Comparison of ENCODE assay signal across 17 mouse cellular contexts in the genomic region with DNA sequence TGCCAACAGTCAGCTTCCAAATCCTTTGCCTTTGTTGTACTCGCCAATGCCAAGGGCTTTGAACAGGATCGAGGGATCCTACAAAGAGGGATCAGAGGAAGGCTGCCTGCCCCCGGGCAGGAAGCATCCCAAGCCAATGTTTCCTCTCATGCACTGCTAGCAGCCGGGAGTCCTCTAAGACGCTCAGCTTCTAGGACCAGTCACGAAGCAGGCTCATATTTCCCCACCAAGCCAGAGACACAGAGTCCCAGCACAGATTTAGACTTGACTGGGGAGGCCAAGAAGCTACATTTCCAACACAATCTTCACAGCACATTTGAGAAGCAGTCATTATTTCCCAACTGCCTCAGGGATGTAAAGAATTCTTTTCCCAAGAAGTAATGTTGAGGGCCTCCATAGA. TPM values are rescaled to one million over a fixed set of nuclear protein-coding genes. Genes with fewer than 3 reads are reported as not detected.
"Had no signal": no experiment of that assay in that cellular context is flagged by ENCODE, and none has a peak within 500 bp of the region (broad histone marks: within the 10 kb centered on the region; RNA-seq: fewer than 3 reads in every experiment).

No protein-coding gene starts in this region.

- ATAC-seq: hindbrain, embryonic 16.5 days had no signal

- H3K9ac ChIP-seq: kidney, embryonic 15.5 days; limb, embryonic 13.5 days; liver, embryonic 14.5 days; lung, embryonic 15.5 days; neural tube, embryonic 15.5 days had no signal

- H3K4me3 ChIP-seq: kidney, embryonic 15.5 days; limb, embryonic 13.5 days; lung, embryonic 15.5 days; midbrain, embryonic 10.5 days; myocyte; neural tube, embryonic 15.5 days had no signal

- DNase-seq: kidney, adult 18-20 months; left cerebral cortex, postnatal 4 days; midbrain, embryonic 14.5 days; right cerebral cortex, postnatal 4 days; spleen, adult 18-20 months; thymus, adult 2 months; thymus, postnatal 25 days had no signal

- H3K27ac ChIP-seq: kidney, embryonic 15.5 days; limb, embryonic 13.5 days; liver, embryonic 14.5 days; lung, embryonic 15.5 days; midbrain, embryonic 10.5 days; neural tube, embryonic 15.5 days had no signal

- H3K9me3 ChIP-seq: kidney, embryonic 15.5 days; limb, embryonic 13.5 days; lung, embryonic 15.5 days; midbrain, embryonic 10.5 days; neural tube, embryonic 15.5 days had no signal

- H3K36me3 ChIP-seq: kidney, embryonic 15.5 days; limb, embryonic 13.5 days; lung, embryonic 15.5 days; midbrain, embryonic 10.5 days; neural tube, embryonic 15.5 days had no signal

- H3K4me2 ChIP-seq: kidney, embryonic 15.5 days; limb, embryonic 13.5 days; lung, embryonic 15.5 days; neural tube, embryonic 15.5 days had no signal

- H3K27me3 ChIP-seq: kidney, embryonic 15.5 days; limb, embryonic 13.5 days; neural tube, embryonic 15.5 days had no signal

- H3K4me1 ChIP-seq: kidney, embryonic 15.5 days; midbrain, embryonic 10.5 days had no signal

RNA-seq across cellular contexts. Expression of a gene that starts 43.9 kb away (rescaled TPM):
- total RNA-seq: megakaryocyte, adult 5-6 weeks had no signal
- polyA plus RNA-seq: liver, adult 2 months; liver, embryonic 14.5 days; myocyte had no signal
